Mouse (Mus musculus) adrenal gland, adult 8-10 months (tissue): ENCODE data around the gene Zfp629. TPM values are rescaled to one million over a fixed set of nuclear protein-coding genes. Genes with fewer than 3 reads are reported as not detected.

ENCODE experiments used
- DNase-seq: peaks from one replicate; pipeline ENCODE4 v3.0.0; 2022
- total RNA-seq, 4 experiments: library from RNA; stranded (reverse); gene quantifications; 2 replicates each; pipeline ENCODE4 v1.2.4; 2022

Zfp629 gene
- total RNA-seq, 4 experiments from 2014 or later: 16.5 to 28.8 (median 23.3) TPM

DNA sequence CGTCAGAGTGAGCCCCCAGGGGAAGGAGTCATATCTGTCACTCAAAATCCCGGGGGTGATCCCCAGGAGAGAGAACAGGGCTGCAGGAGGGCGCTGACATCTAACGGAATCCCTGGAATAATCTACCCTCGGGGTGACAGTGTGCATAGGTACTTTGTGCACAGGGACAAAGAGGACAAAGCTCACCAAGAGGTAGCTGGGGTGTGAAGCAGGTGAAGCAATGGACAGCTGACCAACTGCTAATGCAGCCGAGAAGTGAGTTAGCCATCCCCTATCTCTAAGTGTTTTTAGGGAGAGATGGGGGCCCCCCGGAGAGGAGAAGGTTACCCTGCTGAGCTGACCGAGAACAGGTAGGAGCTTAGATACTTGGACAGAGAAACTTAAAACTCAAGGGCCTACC lies 1.5 kb downstream of the Zfp629 start:
- no peak for DNase-seq

DNA sequence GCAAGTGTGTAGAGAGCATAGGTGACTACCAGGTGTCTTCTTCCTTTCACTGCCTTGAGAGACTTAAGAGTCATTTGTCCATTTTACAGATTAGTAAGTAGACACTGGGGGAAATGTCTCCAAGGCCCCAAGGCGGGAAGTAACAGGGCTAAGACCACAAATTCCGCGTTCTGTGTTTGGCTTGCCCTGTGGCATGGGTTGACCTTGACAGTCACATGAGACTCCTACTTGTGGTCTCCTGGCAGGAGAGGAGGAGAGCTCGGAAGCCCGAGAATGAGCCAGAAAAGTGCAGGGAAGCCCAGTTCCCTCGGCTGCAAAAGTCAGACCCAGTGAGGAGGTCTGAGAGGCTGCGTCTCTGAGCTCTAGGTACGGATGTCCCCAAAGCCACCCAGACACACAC lies 2.1 kb downstream of the Zfp629 start:
- DNase-seq: no peak

DNA sequence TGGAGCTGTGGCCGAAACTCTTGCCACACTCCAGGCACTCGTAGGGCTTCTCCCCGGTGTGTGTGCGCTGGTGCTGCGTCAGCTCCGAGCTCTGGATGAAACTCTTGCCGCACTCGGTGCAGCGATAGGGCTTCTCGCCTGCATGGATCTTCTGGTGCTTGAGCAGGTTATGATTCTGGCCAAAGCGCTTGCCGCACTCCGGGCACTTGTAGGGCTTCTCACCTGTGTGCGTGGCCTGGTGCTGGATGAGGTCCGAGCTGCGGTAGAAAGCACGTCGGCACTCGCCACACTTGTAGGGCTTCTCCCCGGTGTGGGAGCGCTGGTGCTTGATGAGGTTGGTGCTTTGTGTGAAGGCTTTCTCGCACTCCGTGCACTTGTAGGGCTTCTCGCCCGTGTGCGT lies 4.0 kb downstream of the Zfp629 start:
- DNase-seq: no peak

DNA sequence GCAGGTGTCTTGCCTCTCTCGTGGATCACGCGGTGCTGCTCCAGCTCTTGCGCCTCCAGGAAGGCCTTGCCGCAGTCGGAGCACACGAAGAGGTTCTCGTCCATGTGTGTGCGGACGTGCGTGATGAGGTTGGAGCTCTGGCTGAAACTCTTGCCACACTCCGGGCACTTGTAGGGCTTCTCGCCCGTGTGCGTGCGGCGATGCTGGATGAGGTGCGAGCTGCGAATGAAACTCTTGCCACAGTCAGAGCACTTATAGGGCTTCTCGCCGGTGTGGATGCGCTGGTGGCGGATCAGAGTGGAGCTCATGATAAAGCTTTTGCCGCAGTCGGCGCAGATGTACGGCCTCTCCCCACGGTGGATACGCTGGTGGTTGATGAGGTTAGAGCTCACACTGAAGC lies 4.6 kb downstream of the Zfp629 start:
- DNase-seq: no peak

DNA sequence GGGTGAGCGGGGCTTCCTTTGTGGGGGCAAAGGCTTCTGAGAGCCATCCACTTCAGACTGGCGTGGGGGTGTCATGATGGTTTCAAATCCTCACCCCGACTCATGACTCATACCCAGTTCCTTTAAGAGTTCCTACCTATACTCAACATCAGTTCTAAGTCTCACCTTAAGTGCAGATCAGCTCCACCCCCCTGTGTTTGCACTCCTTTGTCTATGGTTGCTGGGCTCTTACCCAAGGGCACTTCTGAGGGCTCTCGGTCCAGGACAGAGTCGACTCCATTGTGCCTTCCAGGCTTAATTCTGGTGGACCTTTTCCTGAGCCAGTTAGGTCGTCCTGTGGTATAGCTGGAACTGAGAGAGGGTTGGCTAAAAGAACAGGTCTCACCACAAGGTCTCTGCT lies 8.4 kb downstream of the Zfp629 start:
- no peak for DNase-seq

DNA sequence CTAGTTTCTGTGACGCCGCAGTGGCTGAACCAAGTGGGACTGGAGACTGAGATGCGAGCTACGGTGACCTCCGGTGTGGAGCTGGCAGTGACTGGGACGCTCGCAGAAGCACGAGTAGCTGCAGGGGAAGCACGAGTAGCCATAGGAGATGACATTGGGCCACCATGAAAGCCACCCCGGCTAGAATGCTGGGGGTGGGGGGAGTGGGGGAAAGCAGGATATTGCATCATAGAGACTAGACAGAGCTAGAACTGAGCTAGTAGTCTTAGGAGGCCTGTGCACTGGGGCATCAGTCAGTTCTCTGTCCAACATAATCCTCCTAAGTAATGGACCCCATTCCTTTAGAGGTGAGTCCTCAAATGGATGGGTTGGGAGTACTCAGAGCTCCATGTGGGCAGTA lies 11.3 kb downstream of the Zfp629 start:
- DNase-seq: no peak

DNA sequence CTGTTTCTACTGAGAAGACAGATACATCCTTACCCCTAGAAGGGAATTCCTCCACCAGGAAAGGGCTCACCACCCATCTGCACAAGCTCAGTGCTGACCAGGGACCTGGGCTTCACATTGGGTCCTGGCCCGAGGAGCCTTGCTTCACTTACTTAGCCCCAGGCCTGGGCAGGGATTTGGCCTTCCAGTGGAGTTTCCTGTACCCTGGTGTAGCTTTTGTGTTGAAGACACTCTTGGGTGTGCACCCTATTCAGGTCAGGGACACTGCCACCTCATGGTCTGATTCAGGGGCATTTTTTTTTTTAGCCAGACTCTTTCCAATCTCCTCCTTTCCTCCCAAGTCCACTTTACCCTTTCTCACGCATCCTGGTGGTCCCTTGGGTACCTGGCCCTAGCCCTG lies 12.7 kb downstream of the Zfp629 start:
- no peak for DNase-seq

DNA sequence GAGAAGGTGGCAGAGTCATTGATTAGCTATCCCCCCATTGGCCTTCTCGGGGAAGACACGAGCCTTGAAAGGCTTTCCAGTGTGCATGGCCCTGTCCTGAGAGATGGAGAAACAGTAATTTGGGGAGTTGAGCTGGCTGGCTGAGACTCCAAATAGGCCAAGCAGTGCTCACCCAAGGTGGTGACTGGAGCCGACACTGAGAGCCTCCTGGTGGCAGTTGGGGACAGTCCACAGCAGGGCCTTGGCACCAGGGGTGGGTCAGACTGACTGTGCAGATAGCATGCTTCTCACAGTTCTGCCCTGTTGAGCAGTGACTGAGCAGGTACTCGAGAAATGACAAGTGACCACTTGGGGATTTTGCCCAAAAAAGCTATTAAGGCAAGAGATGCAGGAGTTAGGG lies 13.9 kb downstream of the Zfp629 start:
- no peak for DNase-seq

DNA sequence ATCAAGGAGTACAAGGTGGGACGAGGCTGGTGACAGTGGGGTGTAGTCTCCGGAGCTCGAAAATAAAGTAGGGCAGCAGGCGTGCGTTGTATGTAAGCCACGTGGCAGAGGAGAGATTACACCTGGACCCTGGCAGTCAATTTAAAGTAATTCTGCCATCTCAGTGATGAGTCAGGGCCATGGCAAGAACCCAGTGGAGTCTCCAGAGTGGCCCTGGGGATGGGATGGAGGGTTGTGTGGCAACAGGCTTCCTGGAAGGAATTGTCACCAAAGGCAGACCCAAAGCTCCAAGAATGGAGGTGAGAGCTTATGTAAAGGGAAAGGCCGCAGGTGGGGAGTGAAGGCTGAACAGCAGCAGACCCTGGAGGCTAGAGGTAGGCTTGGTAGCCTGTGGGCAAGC lies 15.0 kb downstream of the Zfp629 start:
- no peak for DNase-seq

DNA sequence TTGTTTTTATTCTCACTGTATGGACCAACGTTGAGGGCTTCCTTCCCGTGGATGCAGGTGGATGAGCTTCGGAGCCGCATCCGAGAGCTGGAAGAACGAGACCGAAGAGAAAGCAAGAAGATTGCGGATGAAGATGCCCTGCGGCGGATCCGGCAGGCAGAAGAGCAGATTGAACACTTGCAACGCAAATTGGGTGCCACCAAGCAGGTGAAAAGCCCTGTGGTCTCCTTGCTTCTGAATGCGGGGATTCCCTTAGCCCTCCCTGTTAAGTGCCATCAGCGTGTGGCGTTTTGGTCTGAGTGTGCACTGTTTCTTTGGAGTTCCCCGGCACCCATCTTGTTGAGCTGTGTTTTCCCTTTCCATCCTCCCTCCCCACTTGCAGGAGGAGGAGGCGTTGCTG lies 18.9 kb downstream of the Zfp629 start:
- DNase-seq: no peak

DNA sequence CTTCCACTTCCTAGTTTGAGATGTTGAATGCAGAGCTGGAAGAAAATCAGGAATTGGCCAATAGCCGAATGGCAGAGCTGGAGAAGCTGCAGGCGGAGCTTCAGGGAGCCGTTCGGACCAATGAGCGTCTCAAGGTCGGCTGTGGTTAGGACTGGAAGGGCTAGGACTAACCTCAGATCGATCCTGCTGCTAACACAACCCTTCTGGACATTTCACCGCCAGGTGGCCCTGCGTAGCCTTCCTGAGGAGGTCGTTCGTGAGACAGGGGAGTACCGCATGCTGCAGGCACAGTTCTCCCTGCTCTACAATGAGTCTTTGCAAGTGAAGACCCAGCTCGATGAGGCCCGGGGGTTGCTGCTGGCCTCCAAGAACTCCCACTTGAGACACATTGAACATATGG lies 23.0 kb downstream of the Zfp629 start:
- DNase-seq: no peak

DNA sequence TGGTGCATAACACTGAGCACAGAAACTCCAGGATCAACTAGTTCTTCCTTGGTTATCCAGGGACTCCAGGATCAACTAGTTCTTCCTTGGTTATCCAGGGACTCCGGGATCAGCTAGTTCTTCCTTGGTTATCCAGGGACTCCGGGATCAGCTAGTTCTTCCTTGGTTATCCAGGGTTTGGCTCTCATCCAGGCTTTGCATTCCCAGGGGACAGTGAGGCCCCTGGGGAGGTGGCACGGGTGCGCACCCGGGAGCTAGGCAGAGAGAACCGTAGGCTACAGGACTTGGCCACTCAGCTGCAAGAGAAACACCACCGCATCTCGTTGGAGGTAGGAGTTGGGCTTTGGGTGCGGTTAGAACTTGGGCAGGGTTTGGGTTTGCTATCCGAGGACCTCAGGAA lies 24.5 kb downstream of the Zfp629 start:
- DNase-seq: no peak

DNA sequence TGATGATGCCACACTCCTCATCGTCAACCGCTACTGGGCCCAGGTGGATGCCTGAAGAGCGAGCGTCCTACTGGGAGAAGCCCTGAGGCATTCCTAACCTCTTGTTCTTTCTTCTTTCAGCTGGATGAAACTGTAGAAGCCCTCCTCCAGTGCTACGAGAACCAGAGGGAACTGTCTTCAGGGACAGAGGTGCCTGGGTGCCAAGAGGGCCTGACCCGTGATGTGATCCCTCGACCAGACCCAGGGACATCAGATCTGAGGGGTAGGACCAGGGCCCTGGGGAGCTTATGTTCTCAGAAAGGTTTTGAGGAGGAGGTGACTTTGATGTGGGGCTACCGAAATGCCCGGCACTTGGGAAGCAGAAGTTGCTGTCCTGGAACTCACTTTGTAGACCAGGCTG lies 26.0 kb downstream of the Zfp629 start:
- DNase-seq: no peak

DNA sequence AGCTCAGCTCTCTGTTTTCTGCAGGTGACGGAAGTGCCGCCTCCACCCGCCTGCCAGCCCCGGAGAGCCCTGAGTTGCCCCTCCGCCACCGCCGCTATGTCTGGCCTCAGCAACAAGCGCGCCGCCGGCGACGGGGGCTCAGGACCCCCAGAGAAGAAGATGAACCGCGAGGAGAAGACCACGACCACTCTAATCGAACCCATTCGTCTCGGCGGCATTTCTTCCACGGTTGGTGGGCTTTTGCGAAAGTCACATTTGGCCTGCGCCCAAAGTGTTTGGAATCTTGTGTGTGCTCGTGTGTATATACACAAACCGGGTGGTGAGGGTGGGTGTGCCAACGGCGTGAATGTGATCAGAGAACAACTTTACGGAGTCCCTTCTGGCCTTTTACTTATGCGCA lies 26.7 kb downstream of the Zfp629 start:
- no peak for DNase-seq

DNA sequence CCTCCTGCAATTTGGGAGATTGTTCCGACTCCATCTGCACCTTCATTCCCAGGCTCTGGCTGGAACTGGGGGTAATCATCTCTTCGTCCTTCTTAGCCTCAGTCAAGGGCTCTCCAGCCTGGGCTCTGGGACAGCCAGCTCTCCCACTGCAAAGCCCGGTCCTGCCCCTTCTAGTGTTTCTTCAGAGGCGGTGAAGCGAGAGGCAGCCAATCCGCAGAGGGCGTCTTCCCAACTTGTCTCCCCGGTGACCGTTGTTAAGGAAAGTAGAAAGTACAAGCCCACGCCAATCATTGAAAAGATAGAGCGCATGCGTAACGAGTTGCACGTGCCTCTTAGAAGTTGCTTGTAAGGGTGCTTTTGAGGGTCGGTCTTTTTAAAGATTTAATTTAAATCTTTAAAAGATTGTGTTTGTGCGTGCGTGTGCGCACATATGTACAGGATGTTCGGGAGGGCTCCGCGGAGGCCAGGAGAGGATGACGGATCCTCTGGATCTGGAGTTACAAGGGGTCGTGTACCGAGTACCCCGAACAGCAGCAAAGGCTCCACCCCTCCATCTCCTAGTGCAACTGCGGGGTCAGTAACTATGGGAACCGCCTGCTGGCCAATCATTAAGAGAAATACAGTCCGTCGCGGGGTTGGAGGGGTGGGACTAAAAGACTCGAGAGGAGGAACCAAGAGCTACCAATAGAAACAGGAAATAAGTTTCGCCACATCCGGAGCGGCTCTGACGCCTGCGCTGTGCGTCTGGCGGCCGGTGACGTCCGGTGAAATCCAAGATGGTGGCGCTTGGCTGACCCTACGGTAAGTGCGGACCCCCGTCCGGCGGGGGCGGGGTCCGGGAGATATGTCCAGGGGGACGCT lies 27.4 kb downstream of the Zfp629 start, which contains the start of the genes Ccdc189 and Rnf40:
TSS of gene Ccdc189 (minus strand) at position 585 of the 861 bp plus-strand sequence.
TSS of gene Rnf40 (plus strand) at position 757 of the 861 bp plus-strand sequence.
- peak; percentile 98 for DNase-seq

DNA sequence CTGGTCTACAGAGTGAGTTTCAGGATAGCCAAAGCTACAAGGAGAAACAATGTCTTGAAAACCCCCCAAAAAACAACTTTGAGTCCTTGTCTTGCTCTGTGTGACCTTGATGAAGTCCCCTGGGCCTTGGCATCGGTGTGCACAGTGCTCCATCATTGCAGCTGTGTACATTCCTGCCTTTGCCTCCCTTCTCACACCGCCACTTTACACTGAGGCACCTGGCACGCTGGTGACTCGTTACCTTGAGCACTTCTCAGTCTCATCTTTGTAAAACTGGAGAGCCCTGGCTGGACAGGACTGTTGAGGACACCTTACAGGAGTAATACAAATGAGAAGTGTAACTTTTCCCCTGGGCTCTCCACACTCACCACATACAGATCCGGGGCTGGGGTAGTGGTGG lies 28.4 kb downstream of the Zfp629 start:
- DNase-seq: no peak

DNA sequence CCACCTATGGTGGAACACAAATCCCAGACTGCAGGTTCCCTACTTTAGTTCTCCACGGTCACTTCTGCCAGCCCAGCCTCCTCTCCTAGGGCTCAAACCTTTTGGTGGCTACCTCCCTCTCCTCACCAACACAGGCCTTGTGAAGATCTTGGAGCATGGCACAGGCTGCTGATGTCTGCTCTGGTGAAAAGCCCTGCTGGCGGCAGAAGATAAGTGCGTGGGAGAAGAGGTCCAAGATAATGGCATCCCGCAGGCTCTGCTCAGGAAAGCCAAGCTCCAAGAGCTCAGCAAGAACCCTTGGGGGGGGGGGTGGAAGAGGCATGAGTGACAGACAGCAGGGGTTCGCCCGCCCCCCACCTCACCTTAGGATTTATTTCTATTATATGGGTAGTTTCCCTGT lies 29.4 kb downstream of the Zfp629 start:
- DNase-seq: no peak

DNA sequence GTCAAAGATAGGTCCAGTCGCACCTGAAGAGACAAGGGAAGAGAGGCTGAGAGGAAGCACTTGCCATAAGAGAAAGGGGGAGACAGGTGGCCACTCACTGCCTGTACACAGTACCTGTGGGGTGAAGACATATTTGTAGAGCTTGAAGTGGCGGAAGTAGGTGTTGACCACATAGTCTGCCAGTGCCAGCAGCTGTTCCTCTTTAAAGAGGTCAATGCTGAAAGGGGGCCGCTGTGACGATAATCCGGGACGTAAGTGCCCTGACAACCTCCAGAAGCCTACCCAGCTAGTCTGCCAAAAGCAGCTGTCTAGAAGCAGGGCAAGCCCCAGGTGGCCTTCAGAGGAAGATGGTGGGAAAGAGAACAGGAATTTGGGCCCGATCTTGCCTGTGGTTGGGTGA lies 30.6 kb downstream of the Zfp629 start:
- DNase-seq: no peak

DNA sequence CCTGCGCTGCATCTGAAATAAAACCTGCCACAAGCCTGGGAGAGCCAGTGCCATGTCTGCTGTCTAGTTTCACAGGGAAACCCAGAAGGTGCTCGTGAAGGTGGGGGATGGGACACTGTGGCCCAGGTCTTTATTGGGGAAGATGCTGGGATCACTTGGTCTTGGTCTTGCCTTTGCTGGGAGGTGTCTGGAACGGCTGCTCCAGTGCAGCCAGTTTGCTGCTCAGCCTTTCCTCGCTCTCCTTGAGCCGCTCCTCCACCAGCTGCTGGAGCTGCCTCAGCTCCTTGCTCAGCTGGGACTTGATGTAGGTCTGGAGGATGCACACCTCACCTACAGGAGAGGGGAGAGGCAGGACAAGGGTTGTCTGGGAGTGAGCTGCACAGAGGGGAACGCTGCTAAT lies 32.3 kb downstream of the Zfp629 start:
- DNase-seq: no peak

DNA sequence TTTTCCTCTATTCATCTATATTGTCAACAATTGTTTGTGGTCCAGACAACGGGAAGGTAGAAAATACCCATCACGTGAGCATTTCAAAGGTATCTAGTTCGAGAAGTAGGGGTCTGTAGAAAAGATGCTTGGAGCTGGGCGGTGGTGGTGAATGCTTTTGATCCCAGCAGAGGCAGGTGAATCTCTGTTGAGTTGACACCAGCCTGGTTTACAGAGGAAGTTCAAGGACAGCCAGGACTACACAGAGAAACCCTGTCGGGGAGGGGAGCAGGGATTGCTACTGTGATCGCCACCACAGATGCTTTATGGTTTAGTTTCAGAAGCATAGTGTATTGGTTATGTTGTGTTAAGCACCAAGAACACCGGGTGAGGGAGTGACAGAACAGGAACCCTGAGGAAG lies 41.5 kb downstream of the Zfp629 start:
- no peak for DNase-seq

DNA sequence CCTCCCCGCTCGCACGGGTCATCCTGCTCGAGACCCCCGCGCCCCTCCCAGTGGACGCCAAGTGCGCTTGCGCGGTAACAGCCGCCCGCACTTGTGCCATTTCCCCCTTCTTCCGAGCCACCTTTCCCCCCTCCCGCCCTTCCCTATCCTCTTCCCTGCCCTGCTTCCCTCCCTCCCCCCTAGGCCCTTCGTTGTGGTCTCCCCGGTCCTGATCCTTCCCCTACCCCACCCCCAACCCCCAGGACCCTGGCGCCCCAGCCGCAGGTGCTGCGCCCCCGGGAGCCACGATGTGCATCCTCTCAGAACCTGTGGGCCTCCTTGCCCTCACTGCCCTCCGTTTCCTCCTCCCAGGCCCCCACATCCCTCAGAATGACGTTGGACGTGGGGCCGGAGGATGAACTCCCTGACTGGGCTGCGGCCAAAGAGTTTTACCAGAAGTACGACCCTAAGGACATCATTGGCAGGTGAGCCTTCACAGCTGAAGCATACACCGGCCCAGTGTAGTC lies 42.0 kb downstream of the Zfp629 start:
- no peak for DNase-seq

DNA sequence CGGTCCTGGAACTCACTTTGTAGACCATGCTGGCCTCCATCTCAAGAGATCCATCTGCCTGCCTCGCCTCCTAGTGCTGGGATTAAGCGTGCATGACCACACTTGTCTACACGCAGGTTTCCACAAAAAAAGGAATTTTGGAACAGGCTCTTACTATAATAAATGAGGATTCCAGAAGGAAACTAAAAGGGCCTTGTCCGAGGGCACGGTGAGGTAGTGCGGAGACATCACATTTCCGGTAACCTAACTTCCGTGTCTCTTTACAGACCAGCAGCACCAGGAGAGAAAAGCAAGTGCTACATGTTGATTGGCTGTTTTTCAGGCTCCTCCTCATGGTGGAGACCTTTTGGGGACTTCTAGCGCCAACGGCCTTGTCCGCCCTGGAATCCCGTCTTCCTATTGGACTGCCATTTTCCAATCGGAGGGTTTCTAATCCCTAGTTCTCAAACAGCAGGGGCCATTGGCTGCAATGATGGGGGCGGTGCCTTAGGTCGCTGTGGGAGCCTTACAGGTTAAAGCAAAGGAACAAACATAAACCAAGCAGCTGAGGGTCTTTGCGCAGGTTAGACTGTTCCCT lies 42.6 kb downstream of the Zfp629 start, which contains the start of gene Phkg2:
TSS of gene Phkg2 (plus strand) at position 446 of the 577 bp plus-strand sequence.
- DNase-seq: peak; percentile 96

DNA sequence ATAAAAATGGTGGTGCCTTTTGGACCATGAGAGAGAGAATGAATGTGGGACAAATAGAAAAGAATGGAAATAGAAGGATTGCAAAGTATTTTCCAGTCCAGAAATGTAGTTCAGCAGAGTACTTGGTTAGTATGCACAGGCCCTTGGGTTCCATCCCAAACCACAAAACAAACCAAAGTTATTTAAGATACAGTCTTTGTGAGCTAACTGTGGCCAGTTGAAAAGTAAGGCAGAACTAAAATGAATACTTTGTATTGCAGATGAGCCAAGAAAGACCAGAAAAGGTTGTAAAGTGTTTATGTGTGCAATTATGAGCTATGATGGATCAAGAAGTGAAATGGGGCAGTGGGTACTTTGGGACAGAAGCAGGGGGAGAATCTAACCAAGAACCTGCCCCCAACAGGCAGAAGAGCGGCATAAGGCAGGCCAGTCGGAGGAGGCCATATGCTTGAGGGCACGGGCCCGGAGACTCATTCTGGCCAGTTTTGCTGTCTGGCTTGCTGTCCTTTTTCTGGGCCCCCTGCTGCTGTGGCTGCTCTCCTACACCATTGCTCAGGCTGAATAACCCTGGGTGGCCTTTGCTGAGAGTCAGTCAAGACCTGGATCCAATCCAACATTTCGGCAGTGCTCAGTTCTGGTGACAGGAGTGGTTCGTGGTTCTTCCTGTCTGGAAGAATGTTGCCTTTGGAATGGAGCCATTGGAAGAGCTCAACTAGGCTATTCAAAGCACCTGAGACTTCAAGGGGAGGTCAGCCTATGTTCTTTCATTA lies 51.0 kb downstream of the Zfp629 start:
- DNase-seq: no peak
